Mouse (Mus musculus): ENCODE measurements around the gene Tmem184a.

Tmem184a gene

DNA sequence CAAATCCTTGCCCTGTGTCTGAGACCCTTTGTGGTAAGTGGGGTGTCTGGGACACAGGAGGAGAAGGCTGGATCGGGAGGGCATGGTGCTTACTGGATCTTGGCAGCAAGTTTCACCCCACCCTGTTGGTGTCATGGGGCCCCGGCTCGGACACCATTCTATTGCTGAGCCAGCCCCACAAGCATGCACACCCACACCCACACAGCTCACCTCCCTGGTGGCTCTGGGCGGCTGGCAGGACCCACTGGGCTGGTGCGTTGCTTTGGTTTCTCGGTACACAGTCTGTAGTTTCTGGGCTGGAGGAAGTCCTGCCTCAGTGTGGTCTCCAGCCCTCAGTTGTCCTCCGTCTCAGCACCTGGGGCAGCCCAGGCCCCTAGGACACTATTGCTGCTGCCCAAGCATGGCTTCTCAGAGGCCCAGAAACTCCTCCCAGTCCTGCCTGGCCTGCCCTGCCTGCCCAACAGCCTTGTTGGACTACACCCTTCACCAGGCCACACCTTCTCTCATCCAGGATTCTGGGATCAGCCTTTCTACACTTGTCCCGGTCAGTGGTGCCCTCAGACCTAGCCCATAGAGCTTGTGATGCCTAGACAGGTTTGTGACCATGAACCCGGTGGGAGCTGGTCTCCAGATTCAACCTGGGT lies at the start of gene Tmem184a:
TSS of gene Tmem184a (minus strand) at position 380 of the 644 bp plus-strand sequence.
- no peak for DNase-seq

DNA sequence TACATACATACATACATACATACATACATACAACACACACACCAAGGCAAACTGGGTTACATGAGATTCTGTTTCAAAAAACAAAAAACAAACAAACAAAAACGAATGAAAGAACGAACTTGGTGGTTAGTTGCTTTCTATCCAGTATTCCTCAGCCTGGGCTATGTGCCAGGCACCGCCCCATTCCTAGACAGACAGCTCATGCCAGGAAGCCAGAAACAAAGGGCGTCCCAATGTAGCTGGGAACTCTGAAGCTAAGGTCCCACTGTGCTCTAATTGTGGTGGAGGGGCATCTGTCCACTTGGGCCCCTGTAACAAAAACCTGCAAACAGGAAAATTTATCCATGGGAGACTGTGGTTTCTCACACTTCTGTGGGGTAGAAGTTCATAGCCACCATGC lies 43.0 kb upstream of the Tmem184a start:
- no peak for DNase-seq

DNA sequence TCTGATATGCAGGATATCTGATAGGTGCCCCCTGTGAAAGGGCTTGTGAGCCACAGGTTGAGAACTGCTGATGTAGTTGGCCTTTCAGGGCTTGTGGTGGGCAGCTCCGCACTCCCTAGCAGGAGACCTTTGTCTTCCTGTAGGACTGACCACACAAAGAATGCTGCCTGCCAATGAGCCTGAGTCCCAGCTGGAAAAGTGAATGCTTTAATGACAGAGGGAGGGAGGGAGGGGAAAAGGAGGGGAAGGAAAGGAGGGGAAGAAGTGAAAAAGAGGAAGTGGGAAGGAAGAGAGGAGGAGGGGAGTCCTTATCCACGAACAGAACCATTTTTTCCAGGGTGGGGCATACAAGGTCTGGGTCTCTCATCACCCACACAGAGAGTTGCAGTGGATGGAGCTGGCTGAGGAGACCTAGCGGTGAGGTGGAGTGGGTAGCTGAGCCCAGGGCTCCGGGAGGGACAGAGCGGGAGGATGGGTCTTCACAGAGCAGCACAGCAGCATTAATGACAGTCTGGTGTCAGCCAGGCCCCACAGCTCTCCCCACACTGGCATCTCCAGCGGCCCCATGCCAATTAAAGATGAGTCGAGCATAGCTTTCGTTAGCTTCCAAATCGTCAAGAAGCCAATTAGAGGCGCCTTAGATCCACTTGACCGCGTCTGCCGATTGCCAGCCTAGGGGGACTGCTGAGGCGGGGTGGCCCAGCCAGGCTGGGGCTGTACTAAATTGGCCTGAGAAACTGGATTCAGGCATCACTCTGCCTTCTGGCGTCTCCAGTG lies 40.8 kb upstream of the Tmem184a start:
- DNase-seq: no peak

DNA sequence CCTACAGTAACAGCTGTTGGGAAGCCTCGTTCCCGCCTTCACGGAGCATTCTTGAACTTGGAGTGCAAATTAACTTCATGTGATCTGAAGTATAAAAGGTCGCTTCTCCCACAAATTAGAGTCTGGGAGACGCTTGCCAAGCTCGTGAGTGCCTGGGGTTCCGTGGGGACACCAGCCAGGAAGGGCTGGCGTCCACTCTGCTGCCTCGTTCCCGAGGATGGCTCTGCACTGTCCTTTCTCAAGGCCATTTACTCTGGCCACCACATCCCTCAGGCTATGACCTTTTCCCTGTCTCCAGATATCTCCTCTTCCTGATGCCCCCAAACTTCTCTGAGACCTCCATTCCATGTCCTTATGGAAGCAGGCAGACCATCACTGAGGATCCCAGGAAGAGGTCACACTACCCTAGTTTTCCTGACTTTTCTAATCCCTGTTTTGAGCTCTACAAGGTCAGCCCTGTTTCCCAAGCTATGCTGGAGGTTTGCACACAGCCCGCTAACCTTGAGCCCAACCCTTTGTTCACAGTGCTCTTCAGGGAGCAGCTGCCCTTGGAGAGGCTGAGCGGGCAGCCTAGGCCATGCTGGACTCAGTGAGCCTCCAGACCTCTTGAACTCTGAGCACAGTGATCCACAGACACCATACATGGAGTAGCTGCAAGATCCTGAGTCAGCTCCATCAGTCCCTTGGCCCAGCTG lies 30.1 kb upstream of the Tmem184a start:
- no peak for DNase-seq

DNA sequence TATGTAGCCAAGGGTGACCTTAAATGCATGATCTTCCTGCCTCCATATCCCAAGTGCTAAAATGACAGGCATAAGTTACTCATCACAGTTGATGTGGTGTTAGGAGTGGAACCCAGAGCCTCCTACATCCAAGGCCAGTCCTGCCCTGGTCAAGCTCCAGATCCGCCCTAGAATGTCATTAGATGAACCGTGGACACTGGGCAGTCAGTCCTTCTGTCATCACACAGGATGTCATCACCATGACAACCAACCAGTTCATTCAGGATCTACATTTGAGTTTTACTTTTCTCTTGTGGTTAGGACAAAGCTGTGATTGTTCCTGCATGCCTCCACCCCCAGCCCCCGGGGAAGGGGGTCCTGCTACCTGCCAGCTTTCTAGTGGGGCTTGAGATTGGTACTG lies 19.4 kb upstream of the Tmem184a start:
- no peak for DNase-seq

DNA sequence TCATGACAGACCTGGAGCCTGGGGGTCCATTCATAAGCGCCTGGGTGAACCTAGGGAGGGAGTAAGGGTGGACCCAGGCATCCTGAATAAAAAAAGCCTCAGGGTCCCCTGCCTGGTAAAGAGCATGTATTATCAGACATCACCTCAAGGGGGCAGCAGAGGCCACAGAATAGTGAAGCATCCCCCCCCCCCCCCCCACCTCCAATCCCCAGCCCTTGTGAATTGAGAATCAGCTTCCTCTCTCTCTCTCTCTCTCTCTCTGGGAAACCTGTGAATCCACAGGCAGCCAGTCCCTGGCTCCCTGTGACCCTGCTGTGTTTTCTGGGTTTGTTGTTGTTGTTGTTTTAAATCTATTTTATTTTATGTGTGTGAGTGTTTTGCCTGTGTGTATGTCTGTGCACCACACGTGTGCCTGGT lies 18.8 kb upstream of the Tmem184a start:
- DNase-seq: no peak

DNA sequence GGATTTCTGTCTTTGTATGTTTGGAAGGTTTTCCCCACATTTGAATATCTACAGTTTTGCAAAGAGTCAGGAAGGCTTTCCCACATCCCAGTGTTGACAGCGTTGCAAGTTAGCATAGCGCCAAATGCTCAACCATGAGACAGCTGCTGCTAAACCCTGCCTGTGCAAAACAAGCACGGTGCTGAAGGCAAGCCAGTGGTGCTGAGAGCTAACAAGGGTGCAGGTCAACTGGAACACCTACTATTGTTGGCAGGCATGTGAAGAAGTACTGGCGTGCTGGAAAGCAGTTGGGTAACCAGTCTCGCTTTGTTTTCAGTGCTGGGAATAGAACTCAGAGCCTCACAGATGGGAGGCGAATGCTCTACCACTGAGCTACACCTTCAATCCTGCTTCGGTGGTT lies 16.0 kb upstream of the Tmem184a start:
- no peak for DNase-seq

DNA sequence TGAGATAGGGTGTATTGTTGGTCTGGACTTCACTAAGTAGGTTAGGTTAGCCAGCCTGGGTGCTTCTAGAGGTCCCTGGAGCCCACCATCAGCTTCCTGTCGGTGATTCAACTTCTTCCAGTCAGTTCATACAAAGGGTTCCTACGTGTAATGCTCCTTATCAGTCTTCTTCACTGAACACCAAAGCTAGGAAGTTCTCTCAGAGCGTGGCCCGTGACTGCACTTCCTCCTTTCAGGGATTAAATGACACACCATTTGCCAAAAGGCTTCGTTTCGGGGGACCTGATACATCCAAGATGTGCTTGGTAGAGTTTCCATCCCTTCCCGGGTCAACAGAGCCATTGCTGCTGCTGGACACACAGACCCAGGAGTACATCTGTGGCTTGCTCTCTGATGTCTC lies 12.4 kb upstream of the Tmem184a start:
- DNase-seq: no peak

DNA sequence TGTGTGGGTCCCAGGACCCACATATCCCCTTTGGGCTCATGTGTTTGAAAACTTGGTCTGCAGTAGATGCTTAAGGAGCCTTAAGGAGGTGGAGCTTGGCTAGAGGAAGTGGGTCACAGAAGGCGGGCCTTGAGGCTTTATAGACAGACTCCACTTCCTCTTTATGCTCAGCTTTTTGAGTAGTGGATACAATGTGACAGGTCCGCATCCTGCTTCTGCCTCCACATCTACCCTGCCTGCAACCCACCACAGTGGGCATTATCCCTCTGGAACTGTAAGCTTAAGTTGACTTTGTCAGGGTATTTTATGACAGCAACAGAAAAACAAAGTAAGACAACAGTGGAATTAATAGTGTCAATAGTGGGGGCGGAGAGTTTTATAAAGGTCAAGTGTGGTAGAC lies 11.0 kb upstream of the Tmem184a start:
- no peak for DNase-seq

DNA sequence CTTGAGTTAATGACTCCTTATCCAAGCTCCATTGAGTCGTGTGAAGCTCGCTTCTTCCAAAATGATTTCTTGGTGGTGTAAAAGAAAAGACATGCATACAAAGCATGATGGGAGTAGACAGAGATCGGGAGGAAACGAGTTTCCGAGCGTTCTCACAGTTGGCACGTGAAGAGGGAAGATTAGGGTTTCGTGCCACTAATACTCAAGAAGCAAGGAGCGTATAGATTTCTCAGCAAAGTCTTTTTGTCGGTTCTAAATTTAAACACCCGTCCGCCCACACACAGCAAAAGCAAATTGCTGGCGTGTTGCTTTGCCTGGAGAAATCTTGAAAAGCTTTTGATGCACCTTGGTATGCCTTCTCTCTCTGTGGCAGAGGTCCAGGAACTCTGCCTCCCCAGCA lies 9.7 kb upstream of the Tmem184a start:
- DNase-seq: no peak

DNA sequence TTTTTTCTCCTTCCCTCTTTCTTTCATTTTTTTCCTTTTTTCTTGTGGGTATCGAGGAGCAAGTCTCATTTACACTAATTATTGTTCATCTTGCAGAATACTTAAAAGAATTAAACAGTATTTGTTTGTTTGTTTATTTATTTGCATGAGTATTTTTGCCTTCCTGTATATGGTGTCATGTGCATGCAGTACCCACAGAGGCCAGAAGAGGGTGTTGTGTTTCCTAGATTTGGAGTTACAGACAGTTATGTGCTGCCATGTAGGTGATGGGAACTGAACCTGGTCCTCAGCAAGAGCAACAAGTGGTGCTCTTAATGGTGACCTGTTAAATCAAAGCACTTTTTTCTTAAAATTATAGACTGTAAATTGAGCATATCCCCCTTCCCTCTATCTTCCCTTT lies 7.9 kb upstream of the Tmem184a start:
- DNase-seq: no peak

DNA sequence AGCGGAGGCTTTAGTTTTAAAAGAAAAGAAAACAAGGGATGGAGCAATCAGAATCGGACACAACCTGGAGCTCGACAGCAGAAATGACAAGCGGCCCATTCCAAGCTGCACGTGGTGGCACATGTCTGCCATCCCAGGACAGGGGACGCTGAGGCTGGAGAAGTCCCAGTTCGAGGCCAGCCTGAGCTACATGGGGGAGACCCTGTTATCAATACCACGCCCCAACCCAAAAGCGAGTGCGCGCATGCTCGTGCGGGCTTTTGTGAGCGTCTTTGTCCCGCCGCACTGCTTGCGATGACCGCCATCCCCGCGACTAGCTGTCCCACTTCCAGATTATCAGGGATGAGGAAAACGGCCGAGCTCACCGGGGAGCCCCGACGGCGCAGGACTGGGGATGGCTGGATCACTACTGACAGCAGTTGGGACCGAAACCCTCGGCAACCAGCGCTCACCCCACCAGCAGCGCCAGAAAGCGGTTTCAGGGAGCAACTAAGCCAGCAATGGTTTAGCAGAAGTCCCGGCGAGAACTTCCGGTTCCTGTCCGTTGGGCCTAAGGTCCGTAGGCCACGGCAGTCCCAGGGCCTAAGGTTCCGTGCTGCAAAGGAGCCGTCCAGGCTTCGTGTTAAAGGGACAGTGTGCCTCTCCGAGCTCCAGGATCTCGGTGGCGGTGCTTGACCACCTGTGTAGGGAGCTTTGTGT lies 6.8 kb upstream of the Tmem184a start, which contains the start of the genes Gm26938 and Psmg3:
TSS of gene Gm26938 (minus strand) at position 51 of the 699 bp plus-strand sequence.
TSS of gene Psmg3 (minus strand) at position 529 of the 699 bp plus-strand sequence.
- DNase-seq: peak; percentile 86

DNA sequence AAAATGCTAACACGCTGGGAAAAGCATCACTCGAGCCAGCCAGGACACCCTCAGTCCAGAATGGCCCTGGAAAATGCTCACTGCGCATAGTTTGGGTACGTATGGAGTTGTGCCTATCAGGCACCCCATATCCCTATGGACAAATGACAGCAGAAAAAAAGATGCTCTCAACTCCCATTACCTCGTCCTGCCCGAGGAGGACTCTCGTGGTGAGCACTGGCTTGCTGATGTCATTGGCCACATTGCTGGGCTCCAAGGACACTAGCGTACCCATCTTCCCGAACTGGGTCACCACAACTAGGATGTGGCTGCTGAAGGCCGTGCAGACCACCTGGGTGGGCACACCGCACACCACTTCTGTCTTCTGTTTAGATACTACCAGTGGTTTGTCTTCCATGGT lies 6.2 kb upstream of the Tmem184a start:
- peak; percentile 16 for DNase-seq

DNA sequence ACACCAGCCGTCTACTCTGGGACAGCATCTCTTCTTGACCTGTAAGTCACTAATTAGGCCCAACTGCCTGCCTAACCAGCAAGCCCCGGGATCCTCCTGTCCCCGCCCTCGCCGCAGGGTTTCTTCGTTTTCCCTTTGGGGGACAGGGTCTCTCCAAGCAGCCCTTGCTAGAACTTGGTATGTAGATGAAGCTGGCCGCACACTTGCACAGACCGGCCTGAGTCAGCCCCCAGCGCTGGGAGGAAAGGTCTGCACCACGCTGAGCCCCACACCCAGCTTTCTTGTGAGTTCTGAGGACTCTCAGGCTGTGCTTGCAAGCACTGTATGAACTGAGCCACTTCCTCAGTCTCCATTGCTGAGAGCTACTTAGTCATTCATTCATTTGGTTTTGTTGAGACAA lies 4.8 kb upstream of the Tmem184a start:
- no peak for DNase-seq

DNA sequence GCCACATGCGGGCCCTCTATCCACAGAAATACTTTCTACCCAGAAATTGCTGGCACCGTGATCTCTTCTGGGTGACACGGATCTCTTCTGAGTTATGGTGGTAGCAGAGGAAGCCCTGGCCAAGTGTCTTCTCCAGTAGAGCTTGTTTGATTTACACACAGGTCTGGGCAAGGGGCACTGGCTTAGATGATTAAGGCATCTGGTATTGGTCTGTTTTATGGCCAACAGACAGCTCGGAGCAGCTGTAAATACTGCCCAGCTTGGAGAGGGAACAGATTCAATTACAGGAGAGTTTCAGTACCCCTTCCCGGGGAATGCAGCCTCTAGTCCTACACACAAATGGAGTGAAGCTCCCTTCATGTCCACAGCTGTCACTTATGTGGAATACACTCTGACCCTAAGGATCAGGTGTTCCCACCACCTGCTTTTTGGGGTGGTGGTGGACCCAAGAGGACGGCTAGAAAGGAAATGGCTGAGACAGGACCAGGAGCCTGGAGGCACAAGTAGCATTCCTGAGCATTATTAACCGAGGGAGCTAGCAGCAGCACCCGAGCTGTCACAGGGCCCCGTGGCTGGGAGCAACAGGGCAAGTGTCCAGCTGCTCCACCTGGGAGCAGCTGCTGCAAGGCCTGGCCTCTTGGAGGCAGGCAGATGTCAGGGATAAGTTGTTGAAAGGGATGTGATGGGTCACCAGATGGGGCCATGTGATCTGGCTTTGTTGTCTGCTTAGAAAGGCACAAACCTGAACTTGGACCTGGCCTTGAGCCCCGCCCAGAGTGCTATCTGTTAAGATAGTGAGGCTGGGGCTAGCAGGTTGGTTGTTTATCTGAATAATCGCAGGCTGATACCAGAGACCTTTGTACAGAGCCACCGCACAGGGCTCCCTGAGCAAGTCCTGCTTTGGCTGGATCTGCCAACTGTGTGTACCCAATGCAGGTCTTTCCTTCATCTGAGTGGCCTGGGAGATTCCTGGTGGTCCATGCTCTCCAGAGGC lies 2.0 kb upstream of the Tmem184a start:
- DNase-seq: no peak

DNA sequence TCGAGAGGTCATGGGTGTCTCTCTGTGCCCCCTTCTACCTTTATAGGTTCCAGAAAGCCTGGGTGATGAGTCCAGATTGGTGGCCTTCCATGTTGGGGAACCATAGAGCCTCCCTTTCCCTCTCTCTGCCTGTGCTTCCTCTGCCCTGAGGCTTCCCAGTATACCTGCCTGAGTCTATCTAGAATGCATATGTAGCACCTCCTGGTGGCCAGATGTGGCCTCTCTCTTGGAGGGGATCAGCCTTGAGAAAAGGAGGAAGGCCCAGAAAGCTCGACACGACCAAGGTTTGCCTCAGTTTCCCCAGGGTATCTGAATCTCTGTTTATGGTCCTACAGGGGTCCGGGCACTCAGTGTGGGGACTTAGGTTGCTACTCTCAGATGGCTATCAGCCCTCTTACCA lies 916 bp downstream of the Tmem184a start:
- no peak for DNase-seq

DNA sequence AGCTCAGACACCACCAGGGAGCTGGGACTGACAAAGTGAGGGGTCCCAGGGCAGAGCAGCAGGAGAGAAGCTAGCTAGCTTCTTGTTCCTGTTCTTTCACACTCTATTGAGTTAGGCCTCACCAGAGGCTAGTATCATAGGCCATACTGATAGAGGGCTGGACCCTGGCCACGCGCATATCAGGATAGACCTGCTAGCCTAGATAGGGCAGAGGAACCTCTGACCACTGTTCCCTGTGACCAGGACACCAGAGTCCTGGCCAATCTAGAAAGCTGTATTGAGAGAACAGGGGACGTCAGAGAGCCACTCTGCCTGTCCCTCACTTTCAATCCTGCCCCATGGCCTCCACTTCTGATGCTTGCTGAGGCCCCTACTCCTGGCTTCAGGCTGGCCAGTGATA lies 1.7 kb downstream of the Tmem184a start:
- DNase-seq: no peak

DNA sequence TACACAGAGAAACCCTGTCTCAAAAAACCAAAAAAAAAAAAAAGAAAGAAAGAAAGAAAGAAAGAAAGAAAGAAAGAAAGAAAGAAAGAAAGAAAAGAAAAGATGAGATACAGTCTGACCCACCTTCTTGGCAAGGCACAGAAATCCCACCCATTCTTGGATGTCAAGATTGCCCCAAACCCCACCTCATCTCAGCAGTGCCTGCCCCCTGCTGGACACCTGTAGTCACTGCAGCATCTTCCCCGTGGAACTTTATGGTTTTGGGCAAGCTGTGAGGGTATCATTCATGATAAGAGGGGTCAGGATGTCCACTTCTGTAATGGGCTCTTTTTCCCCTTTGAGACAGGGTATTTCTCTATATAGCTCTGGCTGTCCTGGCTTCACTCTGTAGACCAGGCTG lies 2.4 kb downstream of the Tmem184a start:
- DNase-seq: no peak

DNA sequence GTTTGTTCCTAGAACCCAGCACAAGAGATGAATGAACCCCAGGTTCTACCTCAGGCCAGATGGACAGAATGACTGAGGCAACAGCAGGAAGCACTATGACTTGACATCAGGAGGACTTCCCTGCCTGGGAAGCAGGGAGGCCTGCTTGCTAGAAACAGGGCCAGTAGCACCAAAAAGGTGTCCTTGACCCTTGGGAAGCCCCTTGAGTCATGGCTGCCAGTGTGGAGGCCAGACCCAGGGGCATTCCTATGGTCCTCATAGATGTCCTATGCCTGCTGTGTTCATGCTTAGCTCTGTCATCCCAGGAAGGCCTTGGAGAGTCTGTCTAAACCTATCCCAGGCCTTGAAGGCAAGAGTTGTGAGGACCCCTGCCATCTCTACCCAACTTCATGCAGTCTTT lies 3.3 kb downstream of the Tmem184a start:
- no peak for DNase-seq

DNA sequence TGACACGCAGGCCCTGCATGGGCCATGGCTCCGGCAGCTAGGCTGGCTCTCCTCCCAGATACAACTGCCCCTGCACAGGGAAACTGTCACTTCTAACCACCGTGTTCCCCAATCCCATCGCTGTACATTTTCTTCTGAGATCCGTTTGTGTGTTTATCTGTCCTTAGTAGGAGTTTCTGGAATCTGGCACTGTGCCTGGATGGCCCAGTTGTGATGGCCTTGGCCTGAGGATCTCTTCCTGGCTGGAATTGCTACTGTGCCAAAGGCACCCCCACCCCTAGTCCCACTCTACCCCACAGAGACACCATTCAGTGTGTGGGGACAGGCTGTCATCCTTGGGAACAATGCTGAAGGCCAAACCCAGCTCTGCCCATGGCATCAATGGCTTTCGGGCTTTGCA lies 3.8 kb downstream of the Tmem184a start:
- no peak for DNase-seq

DNA sequence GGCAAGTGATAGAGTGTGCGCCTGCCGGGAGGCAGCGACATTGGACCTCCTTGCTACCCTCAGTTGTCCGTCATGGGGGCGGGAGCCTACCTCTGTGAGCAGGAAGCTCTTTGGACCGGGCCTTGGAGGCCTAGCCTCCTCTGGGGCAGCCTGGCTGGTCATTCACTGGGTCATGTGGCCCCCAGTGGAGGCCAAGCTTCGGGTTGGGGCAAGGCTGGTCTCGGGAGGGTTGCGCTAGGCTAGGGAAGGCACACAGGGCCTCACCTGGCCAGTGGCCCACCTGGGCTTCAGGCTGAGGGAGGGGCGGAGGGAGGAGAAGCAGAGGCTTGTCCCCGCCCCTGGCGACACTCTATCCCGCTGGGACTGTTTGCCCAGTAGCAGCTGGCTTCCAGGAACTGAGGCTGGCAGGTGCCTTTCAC lies 5.7 kb downstream of the Tmem184a start:
- no peak for DNase-seq

DNA sequence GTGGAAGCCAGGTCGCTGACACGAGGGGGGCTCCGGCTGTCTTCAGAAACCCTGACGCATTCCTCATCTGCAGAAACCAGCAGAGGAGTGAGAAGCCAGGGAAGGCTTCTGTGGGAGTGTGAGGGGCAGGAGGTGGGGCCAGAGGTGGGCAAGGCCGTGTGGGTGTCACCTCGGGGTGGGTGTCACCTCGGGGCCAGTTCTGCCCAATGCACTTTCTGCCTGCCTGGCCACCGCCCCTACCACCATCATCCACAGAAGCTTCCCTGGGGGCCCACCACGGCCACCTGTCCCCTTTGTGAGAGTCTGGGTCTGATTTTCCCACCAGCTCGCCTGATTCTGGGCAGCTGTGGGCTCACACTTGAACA lies 6.6 kb downstream of the Tmem184a start:
- DNase-seq: no peak

All from cerebellum, adult 11-12 months (tissue).